Mouse (Mus musculus): ENCODE measurements around the gene Nck2.

Gene Nck2

DNA sequence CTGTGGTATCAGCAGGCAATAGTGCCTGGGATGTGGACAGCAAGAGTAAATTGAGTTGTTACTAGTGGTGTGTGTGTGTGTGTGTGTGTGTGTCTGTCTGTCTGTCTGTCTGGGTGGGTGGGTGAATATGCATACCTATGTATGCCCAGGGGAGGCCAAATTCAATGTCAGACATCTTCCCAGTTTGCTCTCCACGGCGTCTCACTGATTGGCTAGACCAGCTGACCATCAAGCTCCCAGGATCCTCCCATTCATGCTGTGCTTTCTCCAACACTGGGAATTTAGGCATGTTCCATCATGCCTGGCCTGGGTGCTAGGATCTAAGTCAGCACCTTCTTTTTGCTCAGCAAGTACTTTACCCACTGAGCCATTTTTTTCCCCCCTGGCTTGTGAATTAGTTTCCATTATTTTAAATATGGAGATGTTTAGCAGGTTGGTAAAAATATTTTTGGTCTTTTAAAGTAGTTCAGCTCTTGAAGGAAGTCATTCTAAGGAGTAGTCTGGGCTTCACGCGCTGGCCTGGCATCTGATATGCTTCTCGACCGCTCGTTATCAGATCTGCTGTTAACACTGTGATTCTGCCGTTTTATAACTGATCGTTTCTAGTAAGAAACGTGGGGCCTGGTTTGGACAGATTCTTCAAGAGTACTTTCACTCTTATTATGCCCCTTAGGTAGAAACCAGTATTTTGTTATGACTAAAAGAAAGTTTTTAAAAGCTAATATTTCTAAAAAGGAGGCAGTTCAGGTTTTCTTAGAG lies 26.2 kb downstream of the Nck2 start:
- no peak for DNase-seq

GRCm38 (mm10) chr1:43471180-43472045 lies 27.0 kb downstream of the Nck2 start:
- DNase-seq = no peak

DNA sequence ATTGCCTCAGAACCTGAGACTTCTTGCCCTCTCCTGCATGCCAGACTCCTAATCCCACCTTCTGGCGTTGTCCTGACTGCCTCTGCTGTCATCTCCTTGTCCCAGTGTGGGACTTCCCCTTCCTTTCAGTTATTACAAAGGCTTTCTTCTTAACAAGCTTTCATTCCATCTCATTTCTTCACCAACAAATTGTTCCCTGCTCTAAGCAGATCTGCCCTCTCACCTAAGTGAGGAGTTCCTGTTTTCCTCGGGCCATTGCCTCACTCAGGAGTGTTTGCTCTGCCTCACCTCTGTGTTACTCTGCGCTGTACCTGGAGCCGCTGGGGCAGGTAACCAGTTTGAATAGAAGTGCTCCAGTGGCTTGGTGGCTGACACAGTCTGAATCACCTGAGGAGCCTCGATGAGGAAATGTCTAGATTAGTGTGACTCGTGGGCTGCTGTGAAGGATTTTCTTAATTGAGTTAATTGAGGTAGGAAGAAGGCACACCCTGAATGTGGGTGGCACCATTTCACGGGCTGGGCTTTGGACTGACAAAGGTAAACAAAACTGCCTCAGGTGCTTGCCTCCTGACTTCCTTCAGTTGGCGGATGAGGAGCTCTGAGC lies 27.8 kb downstream of the Nck2 start:
- DNase-seq = no peak

- DNase-seq = no peak
Measured at GRCm38 (mm10) chr1:43473734-43474534, 29.6 kb downstream of the Nck2 start.

GRCm38 (mm10) chr1:43474535-43475409 lies 30.4 kb downstream of the Nck2 start:
- peak; percentile 37 for DNase-seq

GRCm38 (mm10) chr1:43477954-43478353 lies 33.6 kb downstream of the Nck2 start:
- DNase-seq = no peak

DNA sequence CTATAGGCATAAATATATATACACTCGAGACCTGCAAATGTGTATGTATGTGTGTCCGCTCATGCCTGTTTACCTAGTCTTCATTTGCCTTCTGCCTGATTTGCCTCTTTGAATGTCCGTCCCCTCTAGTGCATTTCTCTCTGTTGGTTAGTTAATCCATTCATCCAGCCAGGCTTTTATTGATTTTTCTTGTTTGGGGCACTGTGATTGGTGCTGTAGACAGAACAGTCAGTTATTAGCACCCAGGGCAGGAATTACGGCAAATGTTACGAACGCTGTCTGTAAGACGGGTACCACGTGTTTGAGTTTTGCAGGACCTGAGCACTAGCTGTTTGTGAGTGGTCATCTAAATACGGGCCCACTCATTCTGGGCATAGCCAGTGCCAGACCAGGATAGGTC lies 40.8 kb downstream of the Nck2 start:
- DNase-seq = no peak

- no peak for DNase-seq
Measured at GRCm38 (mm10) chr1:43486500-43486899, 42.1 kb downstream of the Nck2 start.

DNA sequence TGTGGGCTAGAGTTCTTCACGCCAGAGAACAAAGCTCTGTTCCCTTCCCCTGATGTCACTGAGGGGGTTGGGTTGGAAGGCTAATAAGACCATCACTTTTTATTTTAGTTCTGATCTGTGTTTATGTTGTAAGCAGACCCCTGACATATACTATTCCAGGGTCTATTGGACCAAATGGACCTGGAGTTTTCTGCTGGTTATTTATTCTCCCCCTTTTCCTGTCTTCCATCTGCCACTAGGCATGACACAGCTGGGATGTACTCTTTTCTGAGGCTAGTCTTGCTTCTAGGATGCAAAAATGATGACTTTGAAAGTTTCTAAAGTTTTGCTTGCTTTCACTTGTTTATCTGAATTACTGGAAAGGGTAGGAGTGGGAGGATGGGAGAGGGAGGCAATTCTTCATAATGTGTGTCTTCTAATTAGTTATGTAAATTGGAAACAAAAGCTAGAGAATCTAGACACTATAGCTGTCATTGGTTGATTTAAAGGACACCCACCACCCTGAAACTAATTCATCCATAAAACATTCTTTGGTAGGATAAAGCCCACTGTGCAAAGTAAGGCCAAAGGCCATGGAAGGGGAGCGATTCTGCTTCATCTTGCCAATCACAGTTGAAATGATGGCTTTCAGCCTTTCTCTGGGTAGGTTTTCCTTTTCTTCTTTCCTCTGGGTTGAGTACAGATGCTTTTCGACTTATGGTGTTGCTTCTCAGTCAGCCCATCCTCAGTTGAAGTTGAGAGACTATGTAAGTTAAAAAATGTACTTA lies 42.8 kb downstream of the Nck2 start:
- no peak for DNase-seq

GRCm38 (mm10) chr1:43489311-43489710 lies 44.9 kb downstream of the Nck2 start:
- no peak for DNase-seq

DNA sequence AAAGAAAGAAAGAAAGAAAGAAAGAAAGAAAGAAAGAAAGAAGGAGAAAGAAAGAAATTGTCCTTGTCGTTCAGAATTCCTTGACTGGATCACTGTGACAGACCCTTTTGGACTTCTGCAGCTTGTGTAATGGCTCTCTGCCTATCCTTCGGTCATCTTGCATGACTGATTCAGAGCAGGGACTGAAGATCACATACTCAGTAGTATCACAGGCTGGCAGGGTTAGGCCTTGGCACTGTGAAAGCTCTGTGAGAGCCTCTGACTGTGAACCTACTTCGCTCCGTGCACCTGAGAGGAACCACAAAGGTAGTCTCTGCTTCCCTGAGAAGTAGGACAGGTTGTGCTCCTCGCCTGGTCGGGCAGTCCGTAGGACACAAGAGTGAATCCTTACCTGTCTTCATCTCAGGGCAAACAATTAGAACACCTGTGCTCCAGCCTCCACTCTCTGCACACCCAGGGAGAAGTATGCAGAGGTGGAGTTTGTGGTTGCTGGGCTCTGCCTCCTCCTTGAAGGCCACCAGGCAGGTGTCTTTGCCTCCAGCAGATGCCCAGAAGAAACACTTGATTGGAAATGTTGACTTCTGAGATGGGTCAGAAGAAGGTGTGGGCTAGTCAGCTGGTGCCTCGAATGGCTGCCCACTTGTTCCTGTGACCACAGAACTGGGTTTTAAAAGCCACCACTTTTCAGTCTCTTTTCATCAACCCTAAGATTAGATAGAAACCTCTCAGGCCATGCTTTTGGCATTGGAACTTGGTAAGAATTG lies 47.3 kb downstream of the Nck2 start:
- DNase-seq = no peak

GRCm38 (mm10) chr1:43492803-43493437 lies 48.5 kb downstream of the Nck2 start:
- DNase-seq = no peak

- DNase-seq = no peak
Measured at GRCm38 (mm10) chr1:43496051-43496450, 51.7 kb downstream of the Nck2 start.

DNA sequence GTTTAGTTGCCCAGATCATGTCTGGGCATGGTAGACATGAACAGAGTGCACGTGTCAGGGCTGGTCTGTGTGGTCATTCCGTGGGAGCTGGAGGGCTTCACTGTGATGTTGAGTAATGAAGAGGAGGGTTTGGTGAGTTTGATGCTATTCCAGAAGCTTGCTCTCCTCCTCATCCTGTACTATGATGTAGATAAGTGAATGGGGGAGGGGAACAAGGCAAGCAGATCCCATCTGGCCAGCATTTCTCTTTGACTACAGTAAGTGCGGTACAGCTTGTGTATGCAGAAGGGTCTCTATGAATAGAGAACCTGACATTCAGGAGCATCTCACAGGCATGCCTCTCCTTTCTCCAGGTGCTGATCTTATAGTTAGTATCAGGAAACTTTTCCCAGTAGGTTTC lies 52.6 kb downstream of the Nck2 start:
- no peak for DNase-seq

DNA sequence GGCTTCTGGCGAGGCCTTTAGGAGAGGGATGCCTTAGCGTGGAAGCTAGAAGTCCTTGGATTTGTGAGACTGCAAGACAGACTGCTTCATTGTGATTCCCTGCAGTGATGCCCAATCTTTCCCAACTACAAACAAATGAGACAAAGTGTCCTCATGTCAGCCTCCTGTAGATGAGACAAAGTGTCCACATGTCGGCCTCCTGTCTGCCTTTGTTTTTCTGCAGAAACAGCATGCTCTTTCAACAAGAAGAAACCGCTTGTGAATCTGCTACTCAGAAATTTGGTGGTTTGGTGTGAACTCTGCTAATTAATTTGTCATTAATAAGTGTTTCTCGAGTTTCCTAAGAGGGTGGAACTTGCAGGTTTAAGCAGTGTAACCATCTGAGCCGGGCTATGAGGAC lies 53.6 kb downstream of the Nck2 start:
- no peak for DNase-seq

GRCm38 (mm10) chr1:43500121-43500520 lies 55.7 kb downstream of the Nck2 start:
- no peak for DNase-seq

GRCm38 (mm10) chr1:43501143-43501919 lies 57.0 kb downstream of the Nck2 start:
- no peak for DNase-seq

- DNase-seq = peak; percentile 20
Measured at GRCm38 (mm10) chr1:43501920-43502791, 57.8 kb downstream of the Nck2 start.

Measured in kidney, postnatal 14 days (tissue).